Mouse (Mus musculus) testis, adult 2 months (tissue): ENCODE measurements around the gene Mfsd2b.

Experiments
- CTCF ChIP-seq: fragments of 200-500 bp; IDR thresholded peaks from 2 replicates; pipeline ENCODE4 v1.5.1; 2012; ENCODE audit warnings: low read depth, mild to moderate bottlenecking, inconsistent platforms, low read length, moderate library complexity; ENCODE audit not compliant: control insufficient read depth, insufficient read depth, insufficient replicate concordance
- POLR2A ChIP-seq: fragments of 200-500 bp; IDR thresholded peaks from 2 replicates; pipeline ENCODE4 v1.6.1; 2012; ENCODE audit warnings: low read depth, mild to moderate bottlenecking, inconsistent platforms, low read length, moderate library complexity; ENCODE audit not compliant: control insufficient read depth

GRCm38 (mm10) chr12:4840010-4840409, 34.1 kb downstream of the Mfsd2b start:
- TF ChIP-seq CTCF = no peak
- TF ChIP-seq POLR2A = no peak
